In the genomic region with DNA sequence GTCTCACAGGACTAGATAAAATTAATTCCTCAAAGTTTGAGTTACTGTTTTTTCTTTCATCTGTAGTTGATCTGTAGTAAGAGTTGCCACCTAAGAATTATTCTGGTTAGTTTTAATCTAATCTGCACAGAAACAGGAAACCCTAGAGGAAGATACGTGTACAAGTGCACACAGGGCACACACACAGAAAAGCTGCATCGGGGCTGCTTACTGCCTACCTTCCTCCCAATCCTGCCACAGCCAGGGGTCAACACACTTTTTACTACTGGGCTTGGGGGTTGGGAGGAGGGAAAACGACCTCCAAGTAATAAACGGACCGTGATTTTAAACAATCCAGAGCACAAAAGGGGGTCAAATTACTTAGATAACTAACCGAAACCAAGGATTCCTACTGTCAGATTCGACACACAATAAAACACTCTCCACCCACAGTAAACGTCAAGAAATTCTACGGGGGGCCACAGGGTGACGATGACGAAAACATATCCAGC, we compare ENCODE assay signal across 8 mouse cellular contexts. TPM values are rescaled to one million over a fixed set of nuclear protein-coding genes. Genes with fewer than 3 reads are reported as not detected.
DNase-seq lines count a peak whose midpoint lies in the region; ATAC-seq and TF ChIP-seq lines count a peak whose summit lies in the region.

No protein-coding gene starts in this region.

- peak overlapping the region; percentile 68 for H3K27ac ChIP-seq in left cerebral cortex, adult 2 months
- H3K27ac ChIP-seq in brown adipose tissue, adult 24 weeks (replicated peaks; ENCODE audit: low read depth, low read length), result peak overlapping the region; percentile 93
- H3K27ac ChIP-seq in heart, embryonic 13.5 days (replicated peaks), result peak overlapping the region; percentile 98
- H3K27ac ChIP-seq in liver, embryonic 14.5 days, result peak overlapping the region; percentile 82
- H3K27ac ChIP-seq in stomach, embryonic 16.5 days (ENCODE audit: low read length), result peak overlapping the region; percentile 98

- peaks cover 29% of the 10 kb centered on the region for H3K4me1 ChIP-seq in brown adipose tissue, adult 24 weeks (ENCODE audit: control insufficient read depth, insufficient read depth, insufficient read length, low read length)
- H3K4me1 ChIP-seq in heart, embryonic 13.5 days, result peaks cover 55% of the 10 kb centered on the region
- H3K4me1 ChIP-seq in liver, embryonic 14.5 days (replicated peaks; ENCODE audit: control insufficient read depth in 2 of 2, insufficient read depth in 2 of 2, low read length in 1 of 2), result peaks cover 23 to 33% of the 10 kb centered on the region in 2 experiments
- H3K4me1 ChIP-seq in stomach, embryonic 16.5 days (ENCODE audit: control insufficient read depth, insufficient read depth, low read length), result peaks cover 49% of the 10 kb centered on the region

- no peak; the same call in 1 of the 2 replicates for TF ChIP-seq CTCF in left cerebral cortex, adult 2 months (IDR thresholded peaks at IDR 0.05)
- no peak for TF ChIP-seq CTCF in liver, embryonic 14.5 days (IDR thresholded peaks at IDR 0.05; ENCODE audit: low read depth)

- intact Hi-C loops in left cerebral cortex, adult 2 months (cut with DNase I), result loop anchor here (5.0 kb wide), 1 partner anchor 390 kb away; no protein-coding TSS in a partner anchor
- intact Hi-C loops in left cerebral cortex, postnatal 10 days (cut with DNase I), result no loop called here

- peak; percentile 48; the same call in 1 of the 2 replicates for TF ChIP-seq EP300 in liver, embryonic 14.5 days (IDR thresholded peaks at IDR 0.05; ENCODE audit: low read depth)

- no peaks in the 10 kb centered on the region for H3K27me3 ChIP-seq in heart, embryonic 13.5 days (replicated peaks)
- H3K27me3 ChIP-seq in liver, embryonic 14.5 days (ENCODE audit: control insufficient read depth, insufficient read depth, low read length), result peaks cover 8% of the 10 kb centered on the region; the same call in 1 of the 2 replicates
- no peaks in the 10 kb centered on the region for H3K27me3 ChIP-seq in stomach, embryonic 16.5 days (ENCODE audit: control insufficient read depth, insufficient read depth, low read length)

- WGBS in heart, embryonic 13.5 days, result under 1% methylated on average over 11 of the region's 11 CpGs
- under 1% methylated on average over 11 of the region's 11 CpGs for WGBS in liver, embryonic 14.5 days (ENCODE audit: insufficient replicate concordance)
- under 1% methylated on average over 11 of the region's 11 CpGs for WGBS in stomach, embryonic 16.5 days

- no peak for ATAC-seq in heart, embryonic 13.5 days (ENCODE audit: extremely low read depth, insufficient number of reproducible peaks, low FRiP score, low TSS enrichment)
- no peak for ATAC-seq in liver, embryonic 14.5 days (ENCODE audit: insufficient read depth)
- ATAC-seq in stomach, embryonic 16.5 days (ENCODE audit: insufficient read depth, low FRiP score), result no peak

- peak overlapping the region; percentile 98 for H3K9ac ChIP-seq in heart, embryonic 13.5 days
- H3K9ac ChIP-seq in liver, embryonic 14.5 days (replicated peaks), result peak overlapping the region; percentile 94
- peak overlapping the region; percentile 99 for H3K9ac ChIP-seq in stomach, embryonic 16.5 days (ENCODE audit: low read length)

- peak overlapping the region; percentile 90 for H3K4me2 ChIP-seq in heart, embryonic 13.5 days
- peak overlapping the region; percentile 72 for H3K4me2 ChIP-seq in liver, embryonic 14.5 days (ENCODE audit: low read depth)
- H3K4me2 ChIP-seq in stomach, embryonic 16.5 days (ENCODE audit: low read depth, low read length), result peak overlapping the region; percentile 54

- no peak for DNase-seq in left cerebral cortex, adult 2 months (ENCODE audit: extremely low spot score in 1 of 2, low spot score in 2 of 2)
- DNase-seq in left cerebral cortex, postnatal 10 days (ENCODE audit: extremely low spot score in 1 of 2, low spot score in 2 of 2), result no peak
- no peak for DNase-seq in liver, embryonic 14.5 days (ENCODE audit: low read depth in 3 of 3, low spot score in 3 of 3)
- DNase-seq in urinary bladder, postnatal 25 days (ENCODE audit: low spot score), result no peak
- no peak for DNase-seq in adipocyte (ENCODE audit: low spot score)

- H3K9me3 ChIP-seq in heart, embryonic 13.5 days, result no peaks in the 10 kb centered on the region
- H3K9me3 ChIP-seq in liver, embryonic 14.5 days (ENCODE audit: control insufficient read depth, low read length), result no peaks in the 10 kb centered on the region
- no peaks in the 10 kb centered on the region for H3K9me3 ChIP-seq in stomach, embryonic 16.5 days (replicated peaks; ENCODE audit: control insufficient read depth, low read length)

- no peaks in the 10 kb centered on the region for H3K36me3 ChIP-seq in heart, embryonic 13.5 days
- no peaks in the 10 kb centered on the region for H3K36me3 ChIP-seq in liver, embryonic 14.5 days (replicated peaks; ENCODE audit: control insufficient read depth, insufficient read depth, low read depth)
- H3K36me3 ChIP-seq in stomach, embryonic 16.5 days (ENCODE audit: control insufficient read depth, insufficient read depth, low read length), result no peaks in the 10 kb centered on the region

- H3K4me3 ChIP-seq in left cerebral cortex, adult 2 months, result peak overlapping the region; percentile 72
- H3K4me3 ChIP-seq in brown adipose tissue, adult 24 weeks (ENCODE audit: insufficient read depth, low read depth, low read length), result peak overlapping the region; percentile 95
- H3K4me3 ChIP-seq in heart, embryonic 13.5 days, result peak overlapping the region; percentile 91
- peak overlapping the region; percentile 86 to 96 for H3K4me3 ChIP-seq in liver, embryonic 14.5 days (ENCODE audit: insufficient read depth in 1 of 2, low read depth in 2 of 2, low read length in 2 of 2)
- H3K4me3 ChIP-seq in stomach, embryonic 16.5 days (replicated peaks; ENCODE audit: low read length), result peak overlapping the region; percentile 92

RNA-seq across cellular contexts. Expression of a gene that starts 1.6 kb away (rescaled TPM):
- 10 to 100 TPM in 1 of 2 experiments, 1 to 10 TPM in 1; 8.8 to 11.1 TPM for total RNA-seq in left cerebral cortex, adult 2 months (2021)
- 10 to 100 TPM; 11.0 to 12.0 TPM for total RNA-seq in left cerebral cortex, postnatal 10 days (2021)
- 11.1 and 15.3 TPM in 2 replicates for polyA plus RNA-seq in brown adipose tissue, adult 24 weeks (2012; ENCODE audit: insufficient read depth, insufficient read length, missing spikeins)
- polyA plus RNA-seq in heart, embryonic 13.5 days (2015; fragmentation: Nextera tagmentation; extraction: Ambion mirVana), result 12.5 and 12.8 TPM in 2 replicates
- 3.8 and 5.9 TPM in 2 replicates for polyA plus RNA-seq in liver, embryonic 14.5 days (2012; rRNA removed)
- 13.3 and 14.5 TPM in 2 replicates for polyA plus RNA-seq in liver, embryonic 14.5 days (2014; fragmentation: Nextera tagmentation; extraction: Ambion mirVana)
- polyA plus RNA-seq in stomach, embryonic 16.5 days (2015; fragmentation: Nextera tagmentation; extraction: Ambion mirVana), result 22.3 and 23.6 TPM in 2 replicates
